ENCODE assay signal across 8 mouse cellular contexts in genomic region chr12:98628260-98628970, GRCm38 (mm10). TPM values are rescaled to one million over a fixed set of nuclear protein-coding genes. Genes with fewer than 3 reads are reported as not detected.
A peak's percentile ranks its signal among the peaks of the same experiment; 100 is the strongest.
DNase-seq lines count a peak whose midpoint lies in the region; ATAC-seq and TF ChIP-seq lines count a peak whose summit lies in the region.

No protein-coding gene starts in this region.

- 2% methylated on average over 16 of the region's 16 CpGs for WGBS in heart, embryonic 14.5 days
- WGBS in forebrain, embryonic 11.5 days = under 1% methylated on average over 16 of the region's 16 CpGs
- 1% methylated on average over 16 of the region's 16 CpGs for WGBS in limb, embryonic 14.5 days
- WGBS in small intestine, adult 2 months = 3% methylated on average over 16 of the region's 16 CpGs

- H3K4me2 ChIP-seq in heart, embryonic 14.5 days (ENCODE audit: low read length) = peak overlapping the region; percentile 78
- H3K4me2 ChIP-seq in forebrain, embryonic 11.5 days (ENCODE audit: low read depth, low read length, severe bottlenecking) = peak overlapping the region; percentile 61
- H3K4me2 ChIP-seq in limb, embryonic 14.5 days (replicated peaks; ENCODE audit: low read depth, low read length, severe bottlenecking) = peak overlapping the region; percentile 64

- peak overlapping the region; percentile 80 for H3K9ac ChIP-seq in heart, embryonic 14.5 days (ENCODE audit: low read length)
- peak overlapping the region; percentile 64 for H3K9ac ChIP-seq in forebrain, embryonic 11.5 days (ENCODE audit: low read length)
- peak overlapping the region; percentile 63 for H3K9ac ChIP-seq in limb, embryonic 14.5 days (ENCODE audit: low read depth, low read length, severe bottlenecking)

- H3K27me3 ChIP-seq in heart, embryonic 14.5 days (ENCODE audit: control insufficient read depth, insufficient read depth, low read length) = no peaks in the 10 kb centered on the region
- peaks cover 6% of the 10 kb centered on the region; the same call in 1 of the 2 replicates for H3K27me3 ChIP-seq in G1E (ENCODE audit: insufficient read depth, low read length)
- no peaks in the 10 kb centered on the region for H3K27me3 ChIP-seq in forebrain, embryonic 11.5 days (ENCODE audit: control insufficient read depth, insufficient read depth, low read length)
- H3K27me3 ChIP-seq in limb, embryonic 14.5 days (ENCODE audit: control insufficient read depth, insufficient read depth, low read length) = no peaks in the 10 kb centered on the region
- no peaks in the 10 kb centered on the region; the same call in 1 of the 2 replicates for H3K27me3 ChIP-seq in small intestine, adult 2 months (ENCODE audit: control insufficient read depth, insufficient read depth, low read length)

- peak overlapping the region; percentile 84 to 99 for H3K4me3 ChIP-seq in heart, embryonic 14.5 days (ENCODE audit: control insufficient read depth in 1 of 2, insufficient read depth in 1 of 2, low read depth in 1 of 2, low read length in 2 of 2)
- peak overlapping the region; percentile 78 for H3K4me3 ChIP-seq in G1E (ENCODE audit: low read depth, low read length)
- H3K4me3 ChIP-seq in forebrain, embryonic 11.5 days (ENCODE audit: low read depth, low read length) = peak overlapping the region; percentile 59
- H3K4me3 ChIP-seq in limb, embryonic 14.5 days (replicated peaks; ENCODE audit: low read length) = peak overlapping the region; percentile 65
- H3K4me3 ChIP-seq in small intestine, adult 2 months (ENCODE audit: low read depth, low read length) = peak overlapping the region; percentile 98

- no peak for TF ChIP-seq CTCF in G1E (IDR thresholded peaks at IDR 0.05; ENCODE audit: low read depth, low read length)
- TF ChIP-seq CTCF in small intestine, adult 2 months (IDR thresholded peaks at IDR 0.05; ENCODE audit: extremely low read depth, insufficient read length, insufficient replicate concordance, low read depth, low read length) = no peak

- intact Hi-C loops in heart, postnatal 10 days (cut with DNase I) = no loop called here

- H3K27ac ChIP-seq in heart, embryonic 14.5 days (replicated peaks in 1 of 2; ENCODE audit: control insufficient read depth in 1 of 2, insufficient read depth in 1 of 2, low read depth in 2 of 2, low read length in 2 of 2) = peak overlapping the region; percentile 45 to 55; a peak in 3 of 4 replicates
- no peak overlapping the region for H3K27ac ChIP-seq in forebrain, embryonic 11.5 days (ENCODE audit: low read depth, low read length)
- no peak overlapping the region for H3K27ac ChIP-seq in limb, embryonic 14.5 days (replicated peaks; ENCODE audit: low read depth, low read length)
- H3K27ac ChIP-seq in small intestine, adult 2 months (ENCODE audit: insufficient read depth, low read depth, low read length) = no peak overlapping the region

- peaks cover 0 to 7% of the 10 kb centered on the region in 2 experiments; a peak in 2 of 4 replicates for H3K4me1 ChIP-seq in heart, embryonic 14.5 days (ENCODE audit: control insufficient read depth in 2 of 2, insufficient read depth in 2 of 2, low read length in 2 of 2)
- peaks cover 20% of the 10 kb centered on the region for H3K4me1 ChIP-seq in G1E (ENCODE audit: insufficient read depth, low read depth, low read length)
- no peaks in the 10 kb centered on the region for H3K4me1 ChIP-seq in forebrain, embryonic 11.5 days (replicated peaks; ENCODE audit: control insufficient read depth, insufficient read depth, low read length)
- peaks cover 4% of the 10 kb centered on the region; the same call in 1 of the 2 replicates for H3K4me1 ChIP-seq in limb, embryonic 14.5 days (ENCODE audit: control insufficient read depth, insufficient read depth, low read length)
- no peaks in the 10 kb centered on the region for H3K4me1 ChIP-seq in small intestine, adult 2 months (ENCODE audit: control insufficient read depth, insufficient read depth, insufficient read length, low read length)

- peak; percentile 79 for ATAC-seq in heart, embryonic 14.5 days (ENCODE audit: insufficient number of reproducible peaks, insufficient read depth, low FRiP score, low read depth)
- peak; percentile 69 for ATAC-seq in G1E (ENCODE audit: extremely low read depth, insufficient number of reproducible peaks, low FRiP score, poor library complexity, severe bottlenecking)
- ATAC-seq in forebrain, embryonic 11.5 days (replicated peaks; ENCODE audit: low FRiP score) = peak; percentile 84
- ATAC-seq in limb, embryonic 14.5 days (ENCODE audit: low FRiP score, low read depth) = peak; percentile 77

- no peak for DNase-seq in heart, postnatal 10 days
- DNase-seq in G1E (ENCODE audit: low spot score) = no peak
- no peak for DNase-seq in forebrain, embryonic 11.5 days (ENCODE audit: low spot score)
- DNase-seq in limb, embryonic 14.5 days (ENCODE audit: low spot score) = no peak
- no peak for DNase-seq in natural killer cell, adult 2 months (ENCODE audit: low spot score in 2 of 2)
- no peak for DNase-seq in frontal cortex, postnatal 25 days (ENCODE audit: low spot score in 2 of 2)

- H3K9me3 ChIP-seq in heart, embryonic 14.5 days (ENCODE audit: control insufficient read depth, low read length) = no peaks in the 10 kb centered on the region; the same call in 1 of the 2 replicates
- peaks cover 5% of the 10 kb centered on the region; the same call in 1 of the 2 replicates for H3K9me3 ChIP-seq in G1E (replicated peaks)
- H3K9me3 ChIP-seq in forebrain, embryonic 11.5 days (ENCODE audit: control insufficient read depth, low read length) = no peaks in the 10 kb centered on the region; the same call in 1 of the 2 replicates
- no peaks in the 10 kb centered on the region for H3K9me3 ChIP-seq in limb, embryonic 14.5 days (ENCODE audit: control insufficient read depth, low read length)

- H3K36me3 ChIP-seq in heart, embryonic 14.5 days (ENCODE audit: control insufficient read depth, insufficient read depth, low read length) = peaks cover 13% of the 10 kb centered on the region; the same call in 1 of the 2 replicates
- peaks cover 18% of the 10 kb centered on the region for H3K36me3 ChIP-seq in G1E (replicated peaks)
- H3K36me3 ChIP-seq in forebrain, embryonic 11.5 days (ENCODE audit: control insufficient read depth, insufficient read depth, low read length) = no peaks in the 10 kb centered on the region
- H3K36me3 ChIP-seq in limb, embryonic 14.5 days (ENCODE audit: control insufficient read depth, insufficient read depth, low read length) = peaks cover 5% of the 10 kb centered on the region; the same call in 1 of the 2 replicates
- H3K36me3 ChIP-seq in small intestine, adult 2 months (ENCODE audit: control insufficient read depth, insufficient read depth, low read length) = 0 out of 2 replicates have a peak, but pooled peaks cover 2% of the 10 kb centered on the region

- TF ChIP-seq POLR2A in limb, embryonic 14.5 days (IDR thresholded peaks at IDR 0.05; ENCODE audit: borderline replicate concordance, extremely low read depth, insufficient read depth, insufficient read length) = no peak
- no peak for TF ChIP-seq POLR2A in small intestine, adult 2 months (IDR thresholded peaks at IDR 0.05; ENCODE audit: low read depth, low read length)

RNA-seq across cellular contexts. Expression of gene Spata7, which starts 0.5 kb away (rescaled TPM):
- polyA plus RNA-seq in heart, embryonic 14.5 days (2014; fragmentation: Nextera tagmentation; extraction: Ambion mirVana) = 12.9 and 13.7 TPM in 2 replicates
- 1 to 10 TPM; 7.4 to 7.7 TPM for total RNA-seq in heart, postnatal 10 days (2021)
- 27.5 and 39.5 TPM in 2 replicates for total RNA-seq in G1E (2014; fragmentation: Nextera tagmentation)
- 18.2 and 21.0 TPM in 2 replicates for total RNA-seq in G1E (2017)
- polyA plus RNA-seq in G1E (2012) = 8.2 and 8.3 TPM in 2 replicates
- polyA plus RNA-seq in forebrain, embryonic 11.5 days (2014; fragmentation: Nextera tagmentation; extraction: Ambion mirVana) = 26.0 and 26.6 TPM in 2 replicates
- 7.7 and 8.4 TPM in 2 replicates for polyA plus RNA-seq in limb, embryonic 14.5 days (2012; rRNA removed)
- 12.5 and 15.3 TPM in 2 replicates for polyA plus RNA-seq in limb, embryonic 14.5 days (2014; fragmentation: Nextera tagmentation; extraction: Ambion mirVana)
- polyA plus RNA-seq in small intestine, adult 2 months (2012; rRNA removed) = 0.33 and 0.44 TPM in 2 replicates

RNA-seq across cellular contexts. Expression of gene Kcnk10, which starts 50.3 kb away (rescaled TPM):
- 0.12 and 0.26 TPM in 2 replicates for polyA plus RNA-seq in heart, embryonic 14.5 days (2014; fragmentation: Nextera tagmentation; extraction: Ambion mirVana)
- total RNA-seq in heart, postnatal 10 days (2021) = under 1 TPM in 1 of 2 experiments, not detected in 1; 0.02 TPM
- total RNA-seq in G1E (2014; fragmentation: Nextera tagmentation) (not detected in 2 replicates), G1E (2017) (0.12 and 0.16 TPM in 2 replicates)
- not detected in 2 replicates for polyA plus RNA-seq in G1E (2012)
- 38.5 and 39.2 TPM in 2 replicates for polyA plus RNA-seq in forebrain, embryonic 11.5 days (2014; fragmentation: Nextera tagmentation; extraction: Ambion mirVana)
- 0.08 and 0.14 TPM in 2 replicates for polyA plus RNA-seq in limb, embryonic 14.5 days (2012; rRNA removed)
- 0.11 TPM in 1 of 2 replicates, not detected in the other for polyA plus RNA-seq in limb, embryonic 14.5 days (2014; fragmentation: Nextera tagmentation; extraction: Ambion mirVana)
- 0.32 and 1.5 TPM in 2 replicates for polyA plus RNA-seq in small intestine, adult 2 months (2012; rRNA removed)

Comparison
In these comparisons a context has a peak if more than half of its experiments do, and no peak if none do; other contexts are left out.
1. H3K27ac ChIP-seq: peak in heart, embryonic 14.5 days (2 of 2); none in forebrain, embryonic 11.5 days (single experiment), limb, embryonic 14.5 days (single experiment) and small intestine, adult 2 months (single experiment).
2. RNA of gene Kcnk10, which starts 50.3 kb away (polyA plus RNA-seq): 38.5 to 39.2 TPM in forebrain, embryonic 11.5 days; 0.32 to 1.5 TPM in small intestine, adult 2 months, 0.12 to 0.26 TPM in heart, embryonic 14.5 days, 0.08 to 0.14 TPM in limb, embryonic 14.5 days and not detected in G1E; every median in the first group is over 10 times any median in the second.
3. Peak in every context shown above with its lines, with median percentiles within 50 percentile points of each other: ATAC-seq, H3K4me2 ChIP-seq, H3K4me3 ChIP-seq and H3K9ac ChIP-seq.